Mouse (Mus musculus) myocyte (in vitro differentiated cells): Measurements from ENCODE around the gene Clip1.
"Not testable (repeated sequence)": the region's sequence is repeated elsewhere in the genome, so short reads cannot be mapped to it uniquely, and the experiment has no call there.

Experiments
- E2F4 ChIP-seq: IDR thresholded peaks from one replicate; pipeline ENCODE4 v1.6.1; 2011; ENCODE audit warnings: mild to moderate bottlenecking, control low read depth, moderate library complexity; ENCODE audit not compliant: insufficient read depth
- MAX ChIP-seq: IDR thresholded peaks from one replicate; pipeline ENCODE4 v1.6.1; 2011; ENCODE audit warnings: low read depth, mild to moderate bottlenecking, control low read depth
- MYOD1 ChIP-seq, 3 experiments: IDR thresholded peaks; one replicate each; pipeline ENCODE4 v1.6.1; 2011; ENCODE audit warnings: control low read depth in 2 of 3, low read depth in 2 of 3, mild to moderate bottlenecking in 2 of 3, moderate library complexity in 1 of 3; ENCODE audit not compliant: insufficient read length in 2 of 3, control insufficient read depth in 1 of 3
- POLR2A ChIP-seq: IDR thresholded peaks from one replicate; pipeline ENCODE4 v1.6.1; 2011; ENCODE audit warnings: low read depth, mild to moderate bottlenecking, control low read depth, moderate library complexity; ENCODE audit not compliant: insufficient read length
- REST ChIP-seq: IDR thresholded peaks from one replicate; pipeline ENCODE4 v1.6.1; 2011; ENCODE audit warnings: mild to moderate bottlenecking, control low read depth, moderate library complexity; ENCODE audit not compliant: insufficient read depth, insufficient read length
- SRF ChIP-seq: IDR thresholded peaks from one replicate; pipeline ENCODE4 v1.6.1; 2011; ENCODE audit warnings: low read depth; ENCODE audit not compliant: control insufficient read depth, insufficient read length
- TCF12 ChIP-seq: IDR thresholded peaks from one replicate; pipeline ENCODE4 v1.6.1; 2011; ENCODE audit warnings: mild to moderate bottlenecking, control low read depth; ENCODE audit not compliant: poor library complexity, insufficient read depth, severe bottlenecking

DNA sequence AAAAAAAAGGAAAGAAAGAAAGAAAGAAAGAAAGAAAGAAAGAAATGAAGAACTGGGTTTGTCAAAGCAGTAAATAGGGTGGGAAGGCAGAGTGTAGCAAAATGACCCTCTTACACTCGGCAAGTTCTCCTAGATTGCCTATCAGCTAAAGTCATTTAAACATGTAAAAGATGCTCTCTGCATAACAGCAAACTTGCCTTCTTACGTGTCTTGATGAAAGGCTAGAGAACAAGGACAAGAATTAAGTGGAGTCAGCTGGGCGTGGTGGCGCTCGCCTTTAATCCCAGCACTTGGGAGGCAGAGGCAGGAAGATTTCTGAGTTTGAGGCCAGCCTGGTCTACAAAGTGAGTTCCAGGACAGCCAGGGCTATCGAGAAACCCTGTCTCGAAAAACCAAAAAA lies 39.4 kb upstream of the Clip1 start:
- TF ChIP-seq TCF12; E2F4; MAX; POLR2A; MYOD1 (IDR thresholded peaks at IDR 0.05; ENCODE audit: control insufficient read depth in 1 of 3, insufficient read length in 2 of 3, low read depth in 2 of 3); SRF; REST: not testable (repeated sequence)
